In the genomic region with DNA sequence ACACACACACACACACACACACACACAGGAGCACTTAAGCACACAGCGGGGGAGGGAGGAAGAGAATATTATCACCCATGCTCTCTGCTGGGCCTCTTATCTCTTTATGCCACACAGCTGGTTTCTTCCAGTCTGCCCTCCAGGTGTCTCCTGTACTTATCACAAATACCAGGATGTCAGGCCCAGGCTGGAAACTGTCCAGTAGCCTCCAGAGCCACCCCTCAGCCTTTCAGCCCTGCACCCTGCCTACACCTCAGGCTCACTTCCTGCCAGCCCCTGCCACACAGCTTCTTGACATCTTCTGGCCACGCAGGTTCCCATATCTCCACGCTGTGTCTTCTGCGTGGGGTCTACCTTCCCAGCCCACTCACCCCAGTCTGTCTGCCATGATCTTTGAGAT, we compare ENCODE assay signal across 13 mouse cellular contexts.
A peak's percentile ranks its signal among the peaks of the same experiment; 100 is the strongest.
DNase-seq lines count a peak whose midpoint lies in the region; ATAC-seq and TF ChIP-seq lines count a peak whose summit lies in the region.
"Had no signal": no experiment of that assay in that cellular context is flagged by ENCODE, and none has a peak within 500 bp of the region (broad histone marks: within the 10 kb centered on the region; RNA-seq: fewer than 3 reads in every experiment).

No protein-coding gene starts in this region.

- H3K9ac ChIP-seq in heart, embryonic 14.5 days (ENCODE audit: low read length) = no peak overlapping the region
- no peak overlapping the region for H3K9ac ChIP-seq in heart, adult 2 months (ENCODE audit: low read depth, low read length)
- H3K9ac ChIP-seq: forebrain, postnatal 0 days; hindbrain, embryonic 13.5 days; limb, embryonic 15.5 days had no signal

- no peak for TF ChIP-seq EP300 in heart, adult 2 months (IDR thresholded peaks at IDR 0.05; ENCODE audit: insufficient read depth, low read depth, low read length)

- TF ChIP-seq CTCF in heart, adult 2 months (IDR thresholded peaks at IDR 0.05) = no peak

- H3K4me1 ChIP-seq in heart, embryonic 14.5 days (ENCODE audit: control insufficient read depth in 2 of 2, insufficient read depth in 2 of 2, low read length in 2 of 2) = peaks cover 36 to 45% of the 10 kb centered on the region in 2 experiments
- peaks cover 17% of the 10 kb centered on the region for H3K4me1 ChIP-seq in heart, adult 2 months (ENCODE audit: control insufficient read depth, insufficient read depth, low read length)
- peaks cover 79% of the 10 kb centered on the region for H3K4me1 ChIP-seq in erythroblast, embryonic 14.5 days (ENCODE audit: control insufficient read depth)

- no peak for DNase-seq in heart, adult 2 months
- peak; percentile 76 for DNase-seq in MEL-GATA-1-ER (ENCODE audit: extremely low read depth, low read depth)
- no peak for DNase-seq in cerebellum, postnatal 10 days
- no peak for DNase-seq in kidney, postnatal 14 days
- DNase-seq in lung, postnatal 25 days (ENCODE audit: low spot score) = no peak
- DNase-seq: forebrain, postnatal 0 days; retina, postnatal 1 day; thymus, postnatal 14 days had no signal

- H3K27me3 ChIP-seq in heart, embryonic 14.5 days (ENCODE audit: control insufficient read depth, insufficient read depth, low read length) = no peaks in the 10 kb centered on the region
- H3K27me3 ChIP-seq in heart, adult 2 months (ENCODE audit: control insufficient read depth, insufficient read depth, low read length) = no peaks in the 10 kb centered on the region
- peaks cover 36% of the 10 kb centered on the region for H3K27me3 ChIP-seq in erythroblast, embryonic 14.5 days (ENCODE audit: control insufficient read depth)
- H3K27me3 ChIP-seq: hindbrain, embryonic 13.5 days; limb, embryonic 15.5 days had no signal

- ATAC-seq in heart, embryonic 14.5 days (ENCODE audit: insufficient number of reproducible peaks, insufficient read depth, low FRiP score, low read depth) = peak; percentile 23; the same call in 1 of the 2 replicates
- ATAC-seq in megakaryocyte, adult 5-6 weeks (ENCODE audit: poor library complexity, severe bottlenecking) = peak; percentile 28
- ATAC-seq: forebrain, postnatal 0 days had no signal

- TF ChIP-seq POLR2A in heart, adult 2 months (IDR thresholded peaks at IDR 0.05; ENCODE audit: insufficient read depth, low read depth, low read length) = no peak

- no peak overlapping the region for H3K4me2 ChIP-seq in heart, embryonic 14.5 days (ENCODE audit: low read length)
- H3K4me2 ChIP-seq: limb, embryonic 15.5 days had no signal

- H3K79me2 ChIP-seq in heart, adult 2 months (replicated peaks; ENCODE audit: control insufficient read depth, insufficient read depth, low read length) = no peaks in the 10 kb centered on the region

- no peaks in the 10 kb centered on the region for H3K9me3 ChIP-seq in heart, embryonic 14.5 days (ENCODE audit: control insufficient read depth, low read length)
- H3K9me3 ChIP-seq in erythroblast, embryonic 14.5 days (ENCODE audit: control insufficient read depth, low read length) = no peaks in the 10 kb centered on the region
- H3K9me3 ChIP-seq: hindbrain, embryonic 13.5 days; limb, embryonic 15.5 days had no signal

- intact Hi-C loops in heart, adult 2 months (cut with DNase I) = no loop called here

- H3K27ac ChIP-seq in heart, embryonic 14.5 days (replicated peaks in 1 of 2; ENCODE audit: control insufficient read depth in 1 of 2, insufficient read depth in 1 of 2, low read depth in 2 of 2, low read length in 2 of 2) = peak overlapping the region; percentile 25 to 28; a peak in 1 of 4 replicates
- H3K27ac ChIP-seq in heart, adult 2 months = no peak overlapping the region
- H3K27ac ChIP-seq: hindbrain, embryonic 13.5 days; limb, embryonic 15.5 days had no signal

- H3K4me3 ChIP-seq in heart, embryonic 14.5 days (ENCODE audit: control insufficient read depth in 1 of 2, insufficient read depth in 1 of 2, low read depth in 1 of 2, low read length in 2 of 2) = no peak overlapping the region
- H3K4me3 ChIP-seq in heart, adult 2 months = no peak overlapping the region
- peak overlapping the region; percentile 47 for H3K4me3 ChIP-seq in erythroblast, embryonic 14.5 days (replicated peaks)
- H3K4me3 ChIP-seq: hindbrain, embryonic 13.5 days; limb, embryonic 15.5 days had no signal

- H3K36me3 ChIP-seq in heart, embryonic 14.5 days (ENCODE audit: control insufficient read depth, insufficient read depth, low read length) = no peaks in the 10 kb centered on the region
- H3K36me3 ChIP-seq in heart, adult 2 months (ENCODE audit: control insufficient read depth, insufficient read depth, low read length) = no peaks in the 10 kb centered on the region; the same call in 1 of the 2 replicates
- no peaks in the 10 kb centered on the region for H3K36me3 ChIP-seq in erythroblast, embryonic 14.5 days (ENCODE audit: control insufficient read depth)
- H3K36me3 ChIP-seq: hindbrain, embryonic 13.5 days; limb, embryonic 15.5 days had no signal

- WGBS in heart, embryonic 14.5 days = 31% methylated on average over 3 of the region's 4 CpGs
- whole genome bisulfite sequencing in heart, adult 2 months = 61% methylated on average over 4 of the region's 4 CpGs
